Mouse (Mus musculus): ENCODE results near the gene Matn1.

- TF ChIP-seq GATA1 (IDR thresholded peaks at IDR 0.05; ENCODE audit: low read length) (no peak), TAL1 (IDR thresholded peaks at IDR 0.05; ENCODE audit: low read length) (no peak)
Measured at GRCm38 (mm10) chr4:130947094-130947647, 3.0 kb downstream of the Matn1 start.
